Mouse (Mus musculus) layer of hippocampus, postnatal 36 days (tissue): Measurements from ENCODE around the gene Foxb2. TPM values are rescaled to one million over a fixed set of nuclear protein-coding genes. Genes with fewer than 3 reads are reported as not detected.

Experiments used
- total RNA-seq, 2 experiments: library from RNA; stranded (reverse); gene quantifications; 2 replicates each; pipeline ENCODE4 v1.2.3; 2021

Gene Foxb2
- total RNA-seq, 2 experiments from 2014 or later, result not detected

Other genes starting within 250 kb of the Foxb2 start
- 10 to 100 TPM; 79.3 to 80.6 TPM for gene Vps13a, start 92.9 kb downstream of the Foxb2 start, total RNA-seq
- gene Prune2, start 82.3 kb upstream of the Foxb2 start, total RNA-seq, result 10 to 100 TPM; 69.1 to 70.3 TPM